Mouse (Mus musculus) embryo, embryonic 11 days (tissue): ENCODE results near the gene Plekhg1.
A peak's percentile ranks its signal among the peaks of the same experiment; 100 is the strongest.

Experiments used
- DNase-seq: peaks from one replicate; pipeline ENCODE4 v3.0.0-alpha.2; 2015

Gene Plekhg1

DNA sequence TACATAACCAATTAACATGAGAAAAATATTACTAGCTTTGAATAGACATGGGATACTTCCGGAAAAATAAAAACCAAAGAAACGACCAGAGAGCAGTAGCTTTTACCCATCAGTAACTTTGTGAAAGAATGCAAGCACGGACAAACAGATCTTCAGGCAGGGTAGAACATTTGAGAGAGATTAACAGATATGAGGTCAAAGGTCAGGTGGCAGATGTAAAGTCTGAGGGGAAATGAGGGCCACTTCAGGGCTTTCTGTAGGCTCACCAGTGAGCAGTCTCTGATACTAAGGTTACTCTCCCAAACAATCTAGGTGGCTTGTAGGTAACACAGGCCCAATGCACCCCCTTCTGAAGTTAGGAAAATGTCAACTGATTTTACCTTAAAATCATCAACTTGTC, 228.9 kb downstream of the Plekhg1 start:
- peak; percentile 45 for DNase-seq

- no peak for DNase-seq
These were observed 232.1 kb downstream of the Plekhg1 start for GRCm38 (mm10) chr10:3972237-3972636.

GRCm38 (mm10) chr10:3972981-3973588, 232.9 kb downstream of the Plekhg1 start, which contains the start of gene Mthfd1l:
Gene Mthfd1l (plus strand): TSS chr10:3973118.
- peak; percentile 92 for DNase-seq

GRCm38 (mm10) chr10:3973589-3974070, 233.5 kb downstream of the Plekhg1 start:
- peak; percentile 92 for DNase-seq

DNA sequence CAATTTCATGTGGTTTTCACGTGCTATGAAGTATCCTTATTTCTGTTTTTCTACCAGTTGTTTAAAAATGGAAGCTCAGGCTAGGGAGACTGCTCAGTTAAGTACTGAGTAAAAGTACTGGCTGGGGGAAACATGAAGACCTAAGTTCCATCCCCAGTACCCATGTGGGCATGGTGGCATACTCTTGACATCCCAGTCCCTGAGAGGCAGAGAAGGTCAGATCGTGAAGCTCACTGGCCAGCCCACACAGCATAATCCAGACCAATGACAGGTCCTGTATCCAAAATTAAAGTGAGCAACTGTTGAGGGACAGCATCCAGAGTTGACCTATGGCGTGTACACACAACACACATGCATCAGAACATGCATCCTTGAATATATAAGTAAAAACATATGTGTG, 234.2 kb downstream of the Plekhg1 start:
- no peak for DNase-seq

DNA sequence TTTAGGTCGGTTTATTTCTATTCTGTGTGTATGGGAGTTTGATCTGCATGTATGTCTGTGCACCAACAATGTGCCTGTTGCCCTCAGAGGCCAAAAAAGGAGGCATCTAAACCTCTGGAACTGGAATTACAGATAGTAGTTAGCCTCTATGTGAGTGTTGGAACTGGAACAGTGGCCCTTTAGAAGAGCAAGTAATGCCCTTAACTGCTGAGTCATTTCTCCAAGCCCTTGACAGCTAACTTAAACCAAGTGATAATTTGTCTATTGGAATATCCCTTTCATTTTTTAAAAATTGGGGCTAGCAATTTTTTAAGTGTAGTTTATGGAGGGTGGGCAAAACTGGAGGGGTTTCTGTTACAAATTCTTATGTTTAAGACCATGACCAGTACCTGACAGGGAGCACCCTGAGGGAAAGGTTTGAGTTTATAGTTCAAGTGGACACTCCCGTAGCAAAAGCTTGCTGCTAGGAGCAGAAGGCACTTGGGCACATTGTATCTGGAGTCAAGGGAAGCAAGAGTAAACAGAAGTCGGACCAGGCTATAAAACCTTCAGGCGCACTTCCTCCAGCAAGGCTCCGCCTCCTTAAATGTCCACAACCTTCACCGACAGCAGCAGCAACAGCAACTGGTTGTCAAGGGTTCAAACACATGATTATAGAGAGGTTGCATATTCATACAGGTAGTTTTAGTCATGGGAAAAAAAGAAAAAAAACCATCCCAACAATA, 235.9 kb downstream of the Plekhg1 start:
- DNase-seq, result no peak

DNA sequence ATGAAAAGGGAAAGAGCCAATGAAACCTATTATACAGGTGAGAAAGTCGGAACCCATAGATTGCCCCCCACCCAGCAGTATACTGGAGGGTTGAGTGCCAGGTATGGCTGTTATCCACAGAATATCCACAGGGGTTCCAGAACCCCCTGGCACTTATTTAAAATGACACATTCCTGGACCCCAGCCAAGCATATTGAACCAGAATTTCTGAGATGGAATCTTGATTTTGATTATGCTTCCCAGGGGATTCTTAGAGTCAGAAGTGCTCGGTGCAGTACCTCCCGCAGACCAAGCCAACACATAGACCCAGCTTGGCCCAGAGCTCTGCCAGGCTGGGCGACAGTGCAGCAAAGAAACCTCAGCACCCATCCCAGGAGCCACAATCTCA, 236.5 kb downstream of the Plekhg1 start:
- DNase-seq, result no peak

GRCm38 (mm10) chr10:3978326-3978725, 238.2 kb downstream of the Plekhg1 start:
- no peak for DNase-seq

DNA sequence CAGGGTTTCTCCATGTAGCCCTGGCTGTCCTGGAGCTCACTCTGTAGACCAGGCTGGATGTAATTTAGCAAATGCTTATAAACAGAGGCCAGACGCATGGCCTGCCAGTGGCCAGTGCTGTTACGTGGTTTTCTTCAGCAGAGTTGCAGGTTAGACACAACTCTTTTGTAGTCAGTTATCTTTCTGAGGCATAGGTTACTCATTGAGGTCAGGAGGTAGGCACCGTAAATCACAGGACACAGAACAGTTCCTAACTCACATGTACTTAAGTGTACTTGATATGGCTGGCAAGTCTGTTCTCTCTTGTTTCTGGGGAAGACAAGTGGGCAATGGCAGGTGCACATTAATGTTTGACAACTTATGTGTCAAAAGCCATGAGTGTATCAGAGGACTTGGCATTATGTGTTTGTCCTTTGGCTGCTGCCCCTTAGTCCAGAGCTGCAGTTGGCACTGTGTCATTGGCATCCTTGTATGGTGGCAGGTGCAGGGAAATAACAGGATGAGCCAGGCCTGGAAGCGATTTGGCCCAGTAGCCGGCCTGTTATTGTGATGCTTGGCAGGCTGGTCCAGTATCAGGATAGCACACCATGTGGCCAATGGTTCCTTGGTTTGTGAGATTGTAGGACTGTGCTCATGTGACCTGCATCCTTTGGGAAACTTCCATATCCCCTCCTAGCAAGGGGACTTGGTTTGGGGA, 238.8 kb downstream of the Plekhg1 start:
- DNase-seq, result no peak

- no peak for DNase-seq
These were observed 240.1 kb downstream of the Plekhg1 start for GRCm38 (mm10) chr10:3980231-3980630.

GRCm38 (mm10) chr10:3990295-3990883, 250.2 kb downstream of the Plekhg1 start:
- DNase-seq, result no peak

DNA sequence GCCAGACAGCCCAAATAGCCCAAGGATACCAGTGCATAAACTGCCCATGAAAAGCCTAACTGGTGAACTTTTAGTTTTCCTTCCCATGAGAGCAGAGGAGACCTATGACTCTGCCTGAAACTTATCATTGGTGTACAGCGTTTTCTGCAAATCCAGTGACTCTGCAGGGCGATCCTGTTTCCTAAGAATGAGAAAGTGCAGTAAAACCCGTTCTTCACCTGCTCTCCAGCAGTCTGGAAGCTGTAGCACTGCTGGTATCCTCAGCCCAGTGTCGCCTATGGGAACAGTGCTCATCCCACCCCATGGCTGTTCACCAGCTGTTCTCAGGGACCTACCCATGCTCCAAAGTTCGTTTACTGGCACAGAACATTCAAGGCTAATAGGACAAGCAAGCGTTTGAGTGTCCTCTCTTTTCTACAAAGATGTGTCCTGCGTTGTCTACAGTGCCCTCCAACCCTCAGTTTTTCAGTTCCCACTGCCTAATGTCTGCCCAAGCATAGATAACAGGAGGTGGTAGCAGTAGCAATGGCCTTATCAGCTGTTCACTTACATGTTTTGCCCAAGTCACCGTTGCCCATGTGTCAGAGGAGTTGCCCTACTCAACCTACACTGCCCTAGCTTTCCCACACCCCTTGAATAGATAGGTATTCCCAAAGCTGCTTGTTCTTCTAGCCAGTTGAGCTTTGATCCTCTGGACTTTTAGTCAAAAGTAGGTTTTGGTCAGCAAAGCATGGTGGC, 253.4 kb downstream of the Plekhg1 start:
- no peak for DNase-seq

GRCm38 (mm10) chr10:3995277-3995676, 255.1 kb downstream of the Plekhg1 start:
- peak; percentile 18 for DNase-seq

DNA sequence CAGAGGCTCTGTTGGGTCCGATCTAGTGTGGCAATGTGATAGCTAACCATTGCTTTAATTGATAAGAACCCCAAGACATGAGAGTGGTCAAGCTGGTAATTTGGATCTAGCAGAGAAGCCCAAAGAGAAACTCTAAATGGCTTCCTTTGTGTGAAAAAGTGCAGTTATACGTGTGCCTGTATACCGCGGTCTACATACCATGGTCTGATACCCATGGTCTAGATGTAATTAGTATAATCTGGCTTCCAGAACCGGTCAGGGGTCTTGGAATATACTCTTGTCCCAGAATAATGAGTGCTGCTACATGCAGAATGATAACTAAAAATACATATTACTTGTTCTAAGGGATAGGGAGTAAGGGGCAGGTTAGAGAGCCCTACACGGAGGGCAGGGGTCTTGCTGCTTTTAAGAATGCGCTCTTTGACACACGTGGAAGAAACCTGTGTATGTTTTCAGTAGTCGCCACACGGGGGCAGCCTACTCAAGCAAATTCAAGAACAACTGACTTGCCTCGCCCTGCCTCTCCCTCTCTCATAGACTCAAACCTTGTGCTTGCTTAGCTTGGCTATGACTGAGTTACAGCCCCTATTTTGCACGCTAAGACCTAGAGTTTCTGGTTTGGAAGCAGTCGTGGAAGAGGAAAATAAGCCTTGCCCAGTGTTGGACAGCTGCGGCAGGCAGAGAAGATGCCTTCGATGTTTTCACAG, 256.2 kb downstream of the Plekhg1 start:
- peak; percentile 83 for DNase-seq

DNA sequence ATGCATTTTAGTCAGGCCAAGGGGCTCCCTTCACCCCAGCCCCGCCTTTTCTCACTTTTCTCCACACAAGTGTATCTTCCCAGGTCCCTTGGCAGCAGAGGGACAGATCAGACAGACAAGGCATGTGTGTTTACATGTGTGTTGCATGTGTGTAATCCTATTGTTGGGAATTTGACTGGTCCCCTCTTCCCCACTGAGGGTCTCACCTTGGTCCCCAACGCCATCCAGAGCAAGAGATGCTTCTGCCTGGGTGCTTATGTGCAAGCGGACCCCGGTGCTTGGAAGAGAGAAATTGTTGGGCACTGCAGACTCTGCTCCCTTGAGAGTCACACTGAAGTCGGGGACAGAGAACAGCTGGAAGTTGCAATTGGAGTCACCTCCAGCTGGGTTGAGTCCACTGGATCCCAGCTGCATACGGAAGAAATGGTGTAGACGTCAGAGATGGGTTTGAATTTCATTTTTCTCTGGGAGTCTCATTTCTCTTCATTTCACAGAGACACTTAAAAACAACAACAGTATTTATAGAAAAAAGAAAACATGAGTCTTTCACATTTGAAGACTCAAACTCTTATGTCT, 257.8 kb downstream of the Plekhg1 start:
- DNase-seq, result no peak

DNA sequence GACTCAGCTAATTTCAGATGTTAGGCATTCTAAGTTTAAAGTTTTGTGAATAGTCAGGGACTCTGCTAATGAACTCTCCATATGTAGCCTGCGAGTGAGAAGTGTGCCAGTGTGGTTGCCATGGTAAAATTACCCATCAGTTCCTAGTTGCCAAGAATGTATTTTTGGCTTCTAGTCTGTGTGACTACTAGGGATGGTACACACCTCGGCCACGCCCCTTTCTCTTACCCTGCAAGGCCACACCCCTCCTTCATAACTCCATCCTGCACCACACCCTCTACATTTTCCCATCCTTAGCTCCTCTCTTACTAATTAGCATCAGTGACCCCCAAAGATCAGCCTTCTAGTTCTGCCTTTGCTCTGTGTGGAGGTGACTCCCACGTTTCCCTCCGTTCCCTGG, 262.5 kb downstream of the Plekhg1 start:
- no peak for DNase-seq

GRCm38 (mm10) chr10:4005191-4005590, 265.0 kb downstream of the Plekhg1 start:
- no peak for DNase-seq

DNA sequence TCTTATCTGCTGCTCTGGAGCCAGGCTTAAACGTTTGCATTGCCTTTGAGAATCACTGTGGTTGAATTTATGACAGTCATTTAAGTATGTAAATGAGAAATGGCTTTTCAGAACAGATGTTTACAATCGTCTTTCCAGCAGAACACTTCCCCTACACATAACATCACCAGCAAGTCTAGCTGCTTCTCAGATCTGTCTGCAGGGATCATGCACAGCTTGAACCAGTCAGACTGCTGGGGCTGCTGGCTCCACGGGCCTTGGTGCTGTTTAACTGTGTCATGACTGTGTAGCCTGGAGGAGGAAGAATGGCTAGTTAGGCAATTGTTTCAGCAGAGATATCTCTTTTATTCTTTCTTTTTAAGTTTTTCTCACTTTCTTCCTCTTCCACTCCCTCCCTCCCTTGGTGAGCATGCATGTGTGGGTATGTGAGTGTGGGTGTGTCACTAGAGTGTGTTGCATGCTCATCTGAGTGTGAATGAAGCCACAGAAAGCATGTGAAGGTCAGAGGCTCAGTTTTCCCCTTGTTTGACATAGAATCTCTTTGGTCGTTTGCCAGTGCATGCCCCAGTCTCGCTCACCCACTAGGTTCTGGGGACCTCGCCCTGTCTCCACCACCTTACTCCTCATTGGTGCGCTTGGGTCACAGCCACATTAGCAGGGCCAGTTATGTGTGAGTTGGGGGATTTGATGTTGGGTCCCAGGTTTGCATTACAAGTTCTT, 266.3 kb downstream of the Plekhg1 start:
- no peak for DNase-seq
